Mouse (Mus musculus): ENCODE measurements around the gene Rtf1. TPM values are rescaled to one million over a fixed set of nuclear protein-coding genes. Genes with fewer than 3 reads are reported as not detected.

Rtf1 gene
- total RNA-seq, 1 experiment from 2014 or later = 27.1 TPM

Other genes with a start within 250 kb of the Rtf1 start
- gene Ino80, start 197.4 kb upstream of the Rtf1 start, total RNA-seq (2021) = 18.6 and 18.9 TPM in 2 replicates
- 0.98 and 1.4 TPM in 2 replicates for gene Exd1, start 127.4 kb upstream of the Rtf1 start, total RNA-seq (2021)
- 237 and 265 TPM in 2 replicates for gene Chp1, start 127.4 kb upstream of the Rtf1 start, total RNA-seq (2021)
- 12.0 and 14.2 TPM in 2 replicates for gene Nusap1, start 56.8 kb upstream of the Rtf1 start, total RNA-seq (2021)
- gene Oip5, start 56.6 kb upstream of the Rtf1 start, total RNA-seq (2021) = 4.0 and 6.4 TPM in 2 replicates
- 54.9 and 57.5 TPM in 2 replicates for gene Ndufaf1, start 12.2 kb upstream of the Rtf1 start, total RNA-seq (2021)
- 10.2 and 11.2 TPM in 2 replicates for gene Itpka, start 67.3 kb downstream of the Rtf1 start, total RNA-seq (2021)
- 0.86 and 1.1 TPM in 2 replicates for gene Ltk, start 85.4 kb downstream of the Rtf1 start, total RNA-seq (2021)
- 14.8 and 18.9 TPM in 2 replicates for gene Rpap1, start 112.5 kb downstream of the Rtf1 start, total RNA-seq (2021)
- 6.0 and 7.7 TPM in 2 replicates for gene Tyro3, start 122.7 kb downstream of the Rtf1 start, total RNA-seq (2021)
- gene Mga, start 222.2 kb downstream of the Rtf1 start, total RNA-seq (2021) = 46.9 and 56.9 TPM in 2 replicates

All from adrenal gland, postnatal 14 days (tissue).